Mouse (Mus musculus): ENCODE measurements around the gene Dclk3.

Gene Dclk3

GRCm38 (mm10) chr9:111440446-111440845 is 1.6 kb downstream of the Dclk3 start:
- DNase-seq, result no peak

DNA sequence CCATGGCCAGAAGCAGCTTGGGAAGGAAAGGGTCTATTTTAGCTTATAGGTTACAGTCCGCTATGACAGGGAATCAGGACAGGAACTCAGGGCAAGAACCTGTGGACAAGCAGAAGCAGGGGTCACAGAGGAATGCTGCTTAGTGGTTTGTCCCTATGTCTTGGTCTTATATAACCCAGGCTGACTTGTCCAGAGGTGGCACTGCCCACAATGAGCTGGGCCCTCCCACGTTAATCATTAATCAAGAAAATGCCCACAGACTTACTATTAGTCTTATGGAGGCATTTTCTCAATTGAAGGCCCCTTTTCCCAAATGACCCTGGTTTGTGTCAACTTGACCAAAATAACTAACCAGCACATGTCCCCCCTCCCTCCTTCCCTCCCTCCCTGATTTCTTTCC is 2.3 kb downstream of the Dclk3 start:
- DNase-seq, result no peak

GRCm38 (mm10) chr9:111446204-111446603 is 7.3 kb downstream of the Dclk3 start:
- no peak for DNase-seq

DNA sequence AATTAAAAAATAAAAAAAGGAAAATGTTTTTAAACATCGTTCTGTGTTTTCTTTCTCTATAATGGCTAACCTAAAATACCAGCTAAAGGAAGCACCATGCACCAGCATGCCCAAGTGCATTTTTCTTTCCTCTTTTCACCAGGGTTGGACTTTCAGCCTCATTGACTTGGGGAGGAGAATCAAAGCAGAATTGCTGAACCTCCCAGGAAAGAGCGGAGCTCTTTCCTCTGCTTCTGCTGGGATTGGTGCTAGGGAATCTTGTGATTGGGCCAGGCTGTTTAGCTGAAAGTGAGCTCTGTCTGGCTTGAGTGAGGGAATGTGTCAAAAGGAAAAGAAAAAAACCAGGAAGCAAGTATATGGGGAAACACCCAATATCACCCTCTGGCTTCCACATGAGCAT is 10.1 kb downstream of the Dclk3 start:
- no peak for DNase-seq

GRCm38 (mm10) chr9:111449880-111450279 is 11.0 kb downstream of the Dclk3 start:
- DNase-seq, result no peak

- DNase-seq, result peak; percentile 37
Observed at GRCm38 (mm10) chr9:111450853-111451404, 12.0 kb downstream of the Dclk3 start.

DNA sequence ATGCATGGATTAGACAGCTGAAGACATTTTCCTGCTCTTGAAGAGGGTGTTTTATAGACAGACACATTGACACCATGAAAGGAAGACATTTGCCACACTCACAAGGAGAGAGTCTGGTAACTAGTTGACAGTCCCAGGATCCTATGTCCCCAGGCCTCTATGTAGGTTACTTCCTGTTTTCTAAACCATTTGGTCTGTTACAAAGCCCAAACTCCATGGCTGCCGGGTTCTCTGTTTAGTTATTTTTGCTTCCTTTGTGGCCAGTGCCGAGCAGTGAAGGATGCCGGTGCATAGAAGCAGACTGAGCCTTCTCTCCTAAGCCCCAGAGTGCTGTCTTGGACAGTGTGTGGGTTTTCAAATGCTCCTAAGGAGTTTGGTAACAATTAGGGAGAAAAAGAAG is 15.0 kb downstream of the Dclk3 start:
- no peak for DNase-seq

- DNase-seq, result no peak
Observed at GRCm38 (mm10) chr9:111457176-111457935, 18.5 kb downstream of the Dclk3 start.

GRCm38 (mm10) chr9:111457936-111458310 is 19.0 kb downstream of the Dclk3 start:
- no peak for DNase-seq

DNA sequence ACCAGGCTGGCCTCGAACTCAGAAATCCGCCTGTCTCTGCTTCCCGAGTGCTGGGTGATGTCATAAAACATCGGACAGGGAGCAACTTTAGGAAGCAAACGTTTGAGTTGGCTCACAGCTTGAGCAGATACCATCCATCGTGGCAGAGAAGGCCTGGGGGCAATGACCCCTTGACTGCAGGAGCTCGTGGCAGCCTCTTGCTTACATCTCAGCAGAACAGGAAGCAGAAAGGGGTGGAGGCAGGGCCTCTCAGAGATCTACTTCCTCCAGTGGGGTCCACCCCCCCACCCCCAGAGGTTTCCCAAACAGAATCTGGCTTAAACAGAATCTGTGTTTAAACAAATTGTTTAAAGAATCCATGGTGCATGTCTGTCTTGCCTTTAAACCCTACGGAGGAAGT is 20.6 kb downstream of the Dclk3 start:
- DNase-seq, result no peak

GRCm38 (mm10) chr9:111460201-111460814 is 21.4 kb downstream of the Dclk3 start:
- no peak for DNase-seq

DNA sequence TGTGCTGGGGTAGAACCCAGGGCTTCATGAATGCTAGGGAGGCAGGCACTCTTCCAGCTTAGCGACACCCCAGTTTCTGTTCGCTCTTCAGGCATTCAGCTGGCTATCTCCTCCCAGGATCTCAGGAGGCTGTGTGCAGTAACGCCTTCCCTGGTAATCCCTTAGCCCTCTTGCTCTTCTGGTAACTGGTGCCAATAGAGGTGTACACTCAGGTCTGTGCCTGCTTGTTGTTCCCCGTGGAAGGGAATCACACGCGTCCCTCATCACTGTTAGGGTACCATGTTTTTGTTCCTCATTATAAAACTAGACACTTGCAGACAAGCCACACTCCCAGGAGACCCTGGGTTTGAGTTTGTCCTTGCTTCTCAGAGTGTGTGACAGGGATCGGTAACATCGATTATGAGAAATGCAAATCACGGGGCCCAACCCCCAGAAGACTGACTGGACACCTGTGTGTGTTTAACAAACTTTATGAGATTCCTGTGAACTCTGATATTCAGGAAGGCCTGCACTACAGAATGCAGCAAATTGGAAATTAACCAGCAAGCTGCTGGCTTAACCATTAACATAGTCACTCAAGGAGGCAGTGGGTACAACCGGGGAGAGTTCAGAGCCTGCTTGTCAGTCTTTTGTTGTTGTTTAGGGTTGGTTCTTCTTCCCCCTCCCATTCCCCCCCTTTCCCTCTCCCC is 22.7 kb downstream of the Dclk3 start:
- DNase-seq, result no peak

DNA sequence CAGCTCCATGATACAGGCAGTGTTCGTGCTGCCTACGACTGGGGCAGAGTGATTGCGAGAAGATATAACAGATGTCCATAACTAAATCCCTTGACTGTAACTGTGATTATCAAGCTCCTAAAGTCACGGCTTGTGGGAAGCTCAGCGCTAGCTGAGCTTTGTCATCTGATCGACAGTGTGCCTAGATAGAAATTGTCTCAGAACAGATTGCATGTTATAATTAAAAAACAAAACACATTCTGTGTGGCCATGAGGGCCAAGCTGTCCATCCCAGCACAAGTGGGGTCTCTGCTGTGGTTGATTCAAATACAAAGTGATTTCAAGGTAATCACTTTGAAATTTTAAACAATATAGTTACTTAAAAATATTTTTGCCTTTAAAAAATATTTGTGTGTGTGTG is 26.8 kb downstream of the Dclk3 start:
- DNase-seq, result no peak

DNA sequence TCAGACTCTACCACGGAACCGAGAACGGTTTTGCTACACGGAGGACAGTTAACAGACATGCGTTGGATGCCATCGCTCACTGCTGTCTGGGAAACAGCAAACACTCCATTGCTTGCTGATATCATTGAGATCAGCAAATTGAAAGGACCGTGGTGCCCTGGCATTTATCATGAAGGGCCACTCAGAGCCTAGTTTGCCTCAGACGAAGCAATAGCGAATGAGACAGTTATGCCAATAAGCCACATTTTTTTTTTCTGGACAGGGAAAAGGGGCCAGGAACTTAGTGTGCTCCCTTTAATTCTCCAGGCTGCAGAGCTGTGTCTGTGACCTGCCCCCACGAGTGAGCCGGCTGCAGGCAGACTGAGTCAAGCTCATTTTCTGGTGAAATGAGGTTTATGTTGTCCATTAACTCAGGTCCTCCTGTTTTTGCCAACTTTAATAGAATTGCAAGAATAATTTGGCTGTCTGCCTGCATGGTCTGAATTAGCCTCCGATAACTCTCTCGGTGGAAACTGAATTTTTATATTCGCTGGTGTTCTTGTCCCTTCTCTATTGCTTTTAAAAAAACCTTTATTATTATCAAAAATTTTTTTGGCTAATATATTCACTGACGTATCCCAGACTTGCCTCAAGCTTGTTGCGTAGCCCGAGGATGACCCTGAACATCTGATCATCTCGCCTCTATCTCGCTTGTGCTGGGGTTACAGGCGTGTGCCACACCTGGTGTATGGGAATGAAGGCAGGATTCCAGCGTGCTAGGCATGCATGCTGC is 35.0 kb downstream of the Dclk3 start:
- DNase-seq, result no peak

GRCm38 (mm10) chr9:111474458-111474745 is 35.5 kb downstream of the Dclk3 start:
- DNase-seq, result no peak

DNA sequence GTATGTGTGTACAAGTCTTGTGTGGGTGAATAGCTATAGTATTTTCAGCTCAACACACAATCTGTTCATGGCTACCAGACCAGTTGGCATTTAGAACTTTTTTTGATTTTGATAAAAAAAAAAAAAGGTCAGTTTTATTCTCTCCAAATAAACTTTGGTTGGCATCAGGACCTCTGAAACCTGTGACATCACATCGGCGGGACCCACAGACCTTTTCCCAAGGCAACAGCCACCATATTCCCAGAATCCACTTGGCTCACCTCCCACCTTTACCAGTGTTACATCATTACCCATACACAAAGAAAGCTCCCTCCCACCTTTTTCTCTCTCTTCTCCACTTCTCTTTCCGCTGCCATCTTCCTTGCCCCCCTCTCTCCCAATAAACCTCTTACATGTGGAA is 36.4 kb downstream of the Dclk3 start:
- no peak for DNase-seq

DNA sequence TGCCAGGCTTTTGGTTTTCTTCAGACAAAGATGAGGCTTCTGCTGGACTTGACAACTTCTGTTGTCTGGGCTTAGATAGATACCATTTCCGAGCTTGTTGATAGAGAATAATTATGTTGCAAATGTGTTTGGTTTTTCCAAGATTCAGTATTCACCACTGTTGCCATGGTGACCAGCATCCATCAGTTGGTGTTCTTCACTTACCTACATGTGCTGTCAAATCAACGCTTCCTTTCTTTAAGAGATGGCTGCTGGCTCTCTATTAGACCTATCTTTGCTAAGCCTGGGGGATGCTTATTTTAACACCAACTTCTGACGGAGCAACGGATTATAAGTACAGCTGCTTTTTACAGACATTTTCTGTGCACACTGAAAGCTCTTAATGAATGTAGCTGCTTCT is 37.1 kb downstream of the Dclk3 start:
- DNase-seq, result no peak

DNA sequence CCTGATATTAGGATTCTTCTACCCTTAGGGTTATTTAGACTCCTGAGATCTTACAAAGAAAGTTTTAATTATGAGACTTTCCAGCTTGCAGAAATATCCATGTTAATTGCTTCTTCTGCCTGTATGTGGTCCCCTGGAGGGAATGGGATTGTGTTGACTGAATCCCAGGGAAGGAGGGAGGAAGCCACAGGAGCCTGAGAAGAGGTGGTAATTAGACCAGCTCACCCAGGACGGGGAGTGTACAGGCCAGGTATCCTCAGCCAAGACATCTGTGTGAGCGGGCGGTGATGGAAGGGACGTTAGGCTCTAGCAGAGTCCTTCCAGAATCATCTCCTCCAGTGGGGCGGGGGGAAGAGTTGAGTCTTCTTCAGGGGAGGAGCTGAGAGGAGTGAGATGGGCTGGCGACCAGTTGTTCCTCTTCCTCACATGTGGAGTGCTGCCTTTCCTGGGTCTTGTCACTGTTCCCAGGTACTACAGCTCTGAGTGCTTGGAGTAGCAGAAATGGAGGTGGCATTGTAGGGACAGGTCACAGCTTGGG is 37.7 kb downstream of the Dclk3 start:
- no peak for DNase-seq

GRCm38 (mm10) chr9:111478853-111479490 is 40.1 kb downstream of the Dclk3 start:
- no peak for DNase-seq

DNA sequence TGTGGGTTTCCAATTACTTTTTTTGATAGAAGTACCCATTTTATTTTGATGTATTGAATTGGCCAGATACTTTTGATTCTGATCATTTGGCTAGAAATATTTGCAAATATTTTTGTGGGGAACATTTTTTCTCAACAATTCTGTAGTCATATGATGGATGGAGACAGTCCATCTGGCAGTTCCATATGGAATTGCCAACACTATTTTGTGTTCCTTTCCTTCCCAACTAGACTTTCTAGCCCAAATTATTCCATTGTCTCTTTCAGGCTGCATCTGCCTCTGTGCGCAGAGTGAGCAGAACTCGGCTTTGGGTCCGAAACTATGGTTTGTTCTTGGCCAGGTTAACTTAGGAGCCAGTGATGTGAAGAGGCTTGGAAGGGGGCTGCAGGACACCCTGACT is 42.1 kb downstream of the Dclk3 start:
- DNase-seq, result no peak

- DNase-seq, result no peak
Observed at GRCm38 (mm10) chr9:111486645-111487477, 48.0 kb downstream of the Dclk3 start.

- DNase-seq, result no peak
Observed at GRCm38 (mm10) chr9:111490583-111490982, 51.7 kb downstream of the Dclk3 start.
